Mouse (Mus musculus) erythroid progenitor cell, adult 5-6 weeks (primary cell): Measurements from ENCODE around the gene Unc13d. TPM values are rescaled to one million over a fixed set of nuclear protein-coding genes. Genes with fewer than 3 reads are reported as not detected.

Experiments
- ATAC-seq: replicated peaks from 2 replicates; pipeline ENCODE4 v1.8.0; 2016; ENCODE audit warnings: moderate number of reproducible peaks, mild to moderate bottlenecking, moderate TSS enrichment, inconsistent platforms; ENCODE audit not compliant: poor library complexity, low FRiP score, severe bottlenecking
- total RNA-seq, 2 experiments: library from RNA; stranded (forward) in 1 of 2; stranded (reverse) in 1 of 2; fragments of 150-400 nt in 1 of 2; fragments of 186-747, 209-891 nt in 1 of 2; gene quantifications; 2 replicates each; pipeline versions ENCODE4 v1.2.3 to v1.2.4; 2015 to 2017; ENCODE audit warnings: low replicate concordance in 2 of 2

Gene Unc13d
- total RNA-seq, 2 experiments from 2014 or later = 2.1 to 2.5 TPM

- ATAC-seq = no peak
Observed at GRCm38 (mm10) chr11:116081081-116081480, 3.3 kb upstream of the Unc13d start.

GRCm38 (mm10) chr11:116079511-116079910, 1.8 kb upstream of the Unc13d start:
- ATAC-seq = no peak

DNA sequence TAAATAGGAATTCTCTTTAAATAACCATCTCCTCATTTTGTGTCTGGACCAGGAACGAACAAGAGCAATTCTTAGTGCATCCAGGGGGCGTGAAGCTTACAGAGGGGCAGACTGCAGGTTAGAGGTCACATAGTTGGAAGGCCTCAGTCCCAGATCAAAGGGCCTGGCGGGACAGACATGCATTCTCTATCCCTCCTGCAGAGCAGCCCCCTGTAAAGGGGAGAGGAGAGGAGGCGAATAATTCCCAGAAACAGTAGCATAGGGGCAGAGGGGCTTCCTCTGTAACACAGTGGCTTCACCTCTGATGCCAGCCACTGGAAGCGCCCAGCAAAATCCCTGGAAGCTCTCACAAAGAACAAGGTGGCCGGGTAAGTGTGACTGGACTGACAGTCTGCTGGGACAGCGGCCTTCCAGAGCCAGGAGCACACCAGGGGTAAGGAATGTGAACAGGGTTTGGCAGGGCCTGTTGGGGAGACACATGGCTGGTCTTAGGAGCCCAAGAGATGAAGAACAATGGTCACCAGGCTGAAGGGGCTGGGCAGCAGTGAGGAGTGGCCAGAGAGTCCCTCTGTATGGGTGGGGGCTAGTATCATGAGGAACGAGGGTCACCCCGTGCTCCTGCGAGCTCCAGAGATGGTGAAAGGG, 1.0 kb upstream of the Unc13d start:
- no peak for ATAC-seq

DNA sequence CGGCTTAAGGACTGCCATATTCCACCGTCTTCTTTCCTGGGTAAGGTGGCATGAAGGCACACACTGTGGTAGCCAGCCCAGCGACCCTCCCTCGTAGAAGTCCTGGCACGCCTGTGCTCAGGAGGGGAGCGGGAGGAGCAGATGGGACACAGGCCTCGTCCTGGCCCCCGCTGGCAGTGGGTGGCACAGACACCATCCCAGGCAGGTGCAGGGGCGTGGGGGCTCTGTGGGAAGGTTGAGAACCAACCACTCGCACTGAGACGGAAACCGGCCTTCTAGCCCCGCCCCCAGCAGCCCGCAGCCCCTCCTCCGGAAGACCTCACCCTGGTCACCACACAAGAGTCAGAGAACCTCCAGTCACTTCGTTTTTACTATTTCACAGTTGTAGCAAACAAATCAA, 460 bp upstream of the Unc13d start:
- ATAC-seq = 0 out of 2 replicates have a peak, but pooled peaks have one; percentile 0

DNA sequence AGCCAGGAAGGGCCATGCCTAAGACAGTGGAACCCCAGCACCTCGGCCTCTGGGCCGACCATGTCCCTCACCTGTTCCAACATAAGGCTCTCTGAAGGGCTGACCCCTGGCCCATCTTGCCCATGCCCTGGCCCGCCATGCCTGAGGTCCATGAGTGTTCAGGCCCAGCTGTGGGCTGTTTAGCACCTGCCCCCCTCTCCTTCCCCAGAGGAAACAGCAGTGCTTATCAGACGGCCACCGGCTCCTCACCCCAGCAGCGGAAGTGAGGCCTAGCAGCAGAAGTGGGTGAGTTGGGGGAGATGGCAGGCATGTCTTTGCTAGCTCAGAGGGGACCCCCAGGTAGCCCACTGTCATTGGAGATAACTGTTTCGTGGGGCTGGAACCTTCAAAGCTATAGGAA, 925 bp downstream of the Unc13d start:
- ATAC-seq = no peak

DNA sequence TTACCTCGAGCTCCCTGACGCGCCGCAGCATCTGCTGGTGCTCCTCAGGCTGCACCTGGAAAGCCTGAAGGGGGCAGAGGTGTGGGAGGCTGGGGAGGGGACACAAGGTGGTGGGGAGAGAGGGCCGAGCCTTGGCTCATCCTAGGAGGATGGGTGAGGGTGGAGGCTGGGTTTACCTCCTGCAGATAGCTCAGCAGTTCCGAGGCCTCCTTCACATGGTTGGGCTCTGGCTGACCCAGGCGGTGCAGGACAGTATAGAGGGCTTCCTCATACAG, 1.6 kb downstream of the Unc13d start:
- ATAC-seq = no peak

- no peak for ATAC-seq
Observed at GRCm38 (mm10) chr11:116075539-116076265, 2.1 kb downstream of the Unc13d start.

- ATAC-seq = no peak
Observed at GRCm38 (mm10) chr11:116074436-116074991, 3.2 kb downstream of the Unc13d start.

DNA sequence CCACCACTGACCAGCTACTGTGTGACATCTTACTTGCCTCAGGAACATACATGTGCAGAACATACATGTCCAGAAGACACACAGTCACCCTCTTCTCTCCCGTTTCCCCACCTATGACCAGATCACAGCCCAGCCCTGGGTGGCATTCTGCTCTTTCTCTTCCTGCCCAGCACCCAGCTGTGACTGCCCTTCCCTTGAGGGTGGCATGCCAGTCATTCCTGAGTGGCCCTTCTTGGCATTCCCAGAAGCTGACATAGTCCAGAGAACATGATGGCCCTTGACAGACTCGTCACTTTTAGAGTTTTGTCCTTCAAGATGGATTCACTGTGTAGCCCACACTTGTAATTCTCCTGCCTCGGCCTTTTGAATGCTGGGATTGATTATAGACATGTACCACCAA, 5.2 kb downstream of the Unc13d start:
- ATAC-seq = no peak

DNA sequence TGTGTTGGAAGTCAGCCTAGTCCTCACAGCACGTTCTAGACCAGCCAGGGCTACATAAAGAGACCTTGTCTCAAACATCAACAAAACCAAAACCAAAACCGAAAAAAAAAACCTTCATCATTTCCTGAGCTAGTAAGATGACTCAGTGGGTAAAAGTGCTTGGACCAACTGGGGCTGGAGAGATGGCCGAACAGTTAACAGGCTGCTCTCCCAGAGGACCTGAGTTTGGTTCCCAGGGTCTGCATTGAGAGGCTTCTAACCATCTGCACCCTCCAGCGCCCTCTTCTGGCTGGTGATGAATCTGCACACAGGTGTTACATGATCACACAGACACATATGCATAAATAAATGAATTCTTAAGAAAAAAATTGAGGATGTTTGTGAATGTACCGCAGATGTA, 6.3 kb downstream of the Unc13d start:
- ATAC-seq = no peak

DNA sequence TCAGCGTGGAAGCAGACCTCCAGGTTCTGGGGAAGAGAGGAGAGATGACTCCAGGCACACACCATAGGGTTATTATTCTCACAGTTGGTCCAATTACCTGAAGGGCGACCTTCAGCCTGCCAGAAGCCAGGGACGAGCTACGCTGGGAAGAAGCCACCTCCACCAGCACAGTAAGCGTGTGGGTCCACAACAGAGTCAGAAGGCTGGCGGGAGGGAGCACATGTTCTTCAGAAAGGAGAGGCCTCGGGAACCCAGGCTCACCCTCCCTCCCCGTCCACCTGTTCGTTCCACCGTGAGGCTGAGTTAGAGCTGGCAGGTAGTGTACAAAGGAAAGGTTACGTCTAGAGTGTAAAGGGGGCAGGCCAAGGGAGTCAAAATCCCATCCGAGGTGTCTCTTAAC, 12.4 kb downstream of the Unc13d start:
- no peak for ATAC-seq

- no peak for ATAC-seq
Observed at GRCm38 (mm10) chr11:116064187-116064867, 13.4 kb downstream of the Unc13d start.

- ATAC-seq = no peak
Observed at GRCm38 (mm10) chr11:116063562-116063961, 14.2 kb downstream of the Unc13d start.

DNA sequence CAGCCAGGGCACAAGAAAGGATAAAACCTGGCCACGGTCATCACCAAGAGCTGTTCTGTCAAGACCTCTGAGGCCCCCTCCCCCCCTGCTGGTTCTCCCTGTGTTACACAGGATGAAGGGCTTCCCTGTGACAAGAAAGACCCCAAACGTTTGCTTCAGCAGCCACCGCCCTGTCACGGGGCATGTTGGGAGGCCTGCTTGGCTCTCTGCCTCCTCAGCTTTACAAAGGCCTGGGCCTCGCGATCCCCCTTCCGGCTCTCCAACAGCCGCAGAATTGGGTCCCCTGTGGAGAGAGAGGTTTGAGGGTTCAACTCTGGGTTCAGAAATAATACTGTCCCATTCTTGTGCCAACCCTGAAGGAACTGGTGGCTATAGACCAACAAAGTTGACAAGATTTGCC, 15.2 kb downstream of the Unc13d start:
- ATAC-seq = no peak

DNA sequence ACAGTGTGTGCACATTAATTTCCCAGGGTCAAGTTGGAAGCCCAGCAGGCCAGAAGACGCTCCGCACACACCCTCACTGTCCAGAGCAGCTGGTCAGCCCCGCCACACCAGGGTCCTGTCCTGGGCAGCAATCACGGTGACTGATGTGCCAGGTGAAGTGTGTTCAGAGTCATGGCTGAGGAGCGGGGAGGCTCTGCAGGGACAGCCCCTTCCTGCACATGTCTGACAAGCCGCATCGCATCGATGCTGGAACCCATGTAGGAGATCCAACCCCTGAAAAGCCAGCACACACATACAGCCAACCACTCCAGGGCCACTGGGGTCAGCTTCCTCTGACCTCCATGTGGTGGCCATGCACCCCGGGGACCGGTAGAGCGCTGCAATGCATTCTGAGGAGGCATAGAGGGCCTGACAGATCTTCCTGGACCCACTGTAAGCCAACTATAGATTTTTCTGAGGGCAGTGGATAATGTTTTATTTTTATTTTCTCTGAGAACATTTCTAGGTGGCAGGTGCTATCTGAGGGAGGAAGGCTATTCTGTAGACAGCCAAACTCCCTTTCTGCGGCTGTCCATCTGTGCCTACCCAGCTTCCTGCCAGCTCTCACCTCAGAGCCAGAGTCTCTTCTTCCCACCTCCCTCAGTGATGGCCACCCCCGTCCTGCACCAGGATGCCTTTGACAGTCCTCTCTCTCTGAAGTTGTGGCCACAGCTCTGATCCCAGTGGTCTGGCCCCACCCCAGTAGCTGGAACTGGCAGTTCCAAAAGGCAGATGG, 15.9 kb downstream of the Unc13d start:
- ATAC-seq = no peak

DNA sequence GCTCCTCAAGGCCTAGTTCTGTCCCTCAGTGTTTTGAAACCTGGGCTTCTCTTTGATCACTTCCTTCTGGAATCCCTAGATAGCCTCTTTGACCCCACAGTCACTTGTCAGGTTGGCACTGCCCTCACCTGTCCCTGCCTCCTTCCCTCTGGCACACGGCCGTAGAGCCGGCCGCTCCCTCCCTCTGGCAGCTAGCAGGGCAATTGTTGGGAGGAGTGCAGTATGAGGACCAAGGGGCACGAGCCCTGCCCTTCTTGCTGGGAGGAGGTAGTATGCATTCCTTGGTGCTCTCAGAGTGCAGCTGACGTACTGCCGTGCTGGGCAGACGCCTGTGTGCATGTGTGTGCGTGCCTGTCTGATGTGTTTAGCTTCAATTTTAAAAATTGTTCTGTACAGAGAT, 17.2 kb downstream of the Unc13d start:
- no peak for ATAC-seq

DNA sequence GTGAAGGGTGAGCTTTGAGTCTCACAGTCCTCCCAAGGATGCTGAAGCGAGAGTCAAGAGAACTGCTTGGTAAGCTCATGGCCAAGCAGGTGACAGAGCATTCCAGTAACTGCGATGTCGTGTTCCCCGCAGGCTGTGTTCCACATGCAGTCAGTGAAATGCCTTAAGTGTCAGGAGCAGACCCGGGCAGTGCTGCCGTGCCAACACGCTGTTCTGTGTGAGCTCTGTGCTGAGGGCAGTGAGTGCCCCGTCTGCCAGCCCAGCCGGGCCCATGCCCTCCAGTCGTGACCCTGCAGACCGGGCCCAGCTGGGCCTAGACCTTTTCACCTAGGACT, 18.1 kb downstream of the Unc13d start:
- ATAC-seq = no peak

- no peak for ATAC-seq
Observed at GRCm38 (mm10) chr11:116058868-116059690, 18.7 kb downstream of the Unc13d start.

DNA sequence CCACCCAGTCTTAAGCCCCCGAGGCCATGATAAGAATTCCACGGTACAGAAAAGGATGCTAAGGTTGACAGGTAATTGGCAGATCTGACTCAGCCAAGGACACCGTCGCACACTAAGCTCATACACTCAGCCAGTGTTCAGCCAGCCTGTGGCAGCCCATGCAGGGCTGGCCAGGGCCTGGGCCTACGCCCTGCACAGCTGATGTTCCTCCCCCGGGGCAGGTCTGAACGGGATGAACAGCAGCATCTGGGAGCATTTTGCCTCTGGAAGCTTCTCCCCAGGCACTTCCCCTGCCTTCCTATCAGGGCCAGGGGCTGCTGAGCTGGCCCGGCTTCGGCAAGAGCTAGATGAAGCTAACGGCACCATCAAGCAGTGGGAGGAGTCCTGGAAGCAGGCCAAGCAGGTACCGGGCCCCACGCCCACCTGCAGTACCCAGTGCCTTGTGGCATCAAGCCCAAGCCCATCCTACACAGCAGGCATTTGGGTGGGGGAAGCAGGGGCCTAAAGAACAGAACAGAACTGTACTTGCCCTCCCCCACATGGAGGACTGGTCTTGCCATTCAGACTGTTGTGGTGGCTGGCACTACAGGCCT, 19.6 kb downstream of the Unc13d start:
- ATAC-seq = no peak
